Mouse (Mus musculus) liver, adult 2 months (tissue): ENCODE results near the gene Casp9. TPM values are rescaled to one million over a fixed set of nuclear protein-coding genes. Genes with fewer than 3 reads are reported as not detected.

Experiments
- DNase-seq: peaks from one replicate; pipeline ENCODE4 v3.0.0-alpha.2; 2011; ENCODE audit warnings: low read depth, low spot score; ENCODE audit errors: extremely low read depth
- H3K27ac ChIP-seq: fragments of 200-500 bp; replicated peaks from 2 replicates; pipeline ENCODE4 v1.5.1; 2012; ENCODE audit warnings: low read depth, mild to moderate bottlenecking, control low read depth, inconsistent platforms, low read length; ENCODE audit not compliant: insufficient read depth
- H3K27me3 ChIP-seq: fragments of 200-500 bp; 2 replicates; pipeline ENCODE4 v1.6.1; 2012; ENCODE audit warnings: mild to moderate bottlenecking, moderate library complexity, low read length, inconsistent platforms; ENCODE audit not compliant: control insufficient read depth, insufficient read depth
- H3K36me3 ChIP-seq: fragments of 200-500 bp; 2 replicates; pipeline ENCODE4 v1.6.1; 2012; ENCODE audit warnings: low read length, inconsistent platforms; ENCODE audit not compliant: control insufficient read depth, insufficient read depth
- H3K4me1 ChIP-seq: fragments of 200-500 bp; 2 replicates; pipeline ENCODE4 v1.6.1; 2011; ENCODE audit warnings: low read length; ENCODE audit not compliant: control insufficient read depth, insufficient read depth
- H3K4me3 ChIP-seq: fragments of 200-500 bp; 2 replicates; pipeline ENCODE4 v1.5.1; 2011; ENCODE audit warnings: low read depth, mild to moderate bottlenecking, control low read depth, low read length, moderate library complexity; ENCODE audit not compliant: insufficient read depth
- H3K79me2 ChIP-seq: fragments of 200-500 bp; 2 replicates; pipeline ENCODE4 v1.6.1; 2012; ENCODE audit warnings: inconsistent platforms, mild to moderate bottlenecking, low read length, moderate library complexity; ENCODE audit not compliant: control insufficient read depth, insufficient read depth
- H3K9ac ChIP-seq: fragments of 200-500 bp; 2 replicates; pipeline ENCODE4 v1.6.1; 2012; ENCODE audit warnings: low read depth, mild to moderate bottlenecking, control low read depth, inconsistent platforms, low read length
- CTCF ChIP-seq: fragments of 200-500 bp; IDR thresholded peaks from 2 replicates; pipeline ENCODE4 v1.5.1; 2011; ENCODE audit warnings: low read depth, low read length, control low read depth
- POLR2A ChIP-seq: fragments of 200-500 bp; IDR thresholded peaks from 2 replicates; pipeline ENCODE4 v1.6.1; 2011; ENCODE audit warnings: low read length, control low read depth; ENCODE audit not compliant: insufficient read depth; ENCODE audit errors: extremely low read depth
- WGBS: fragments of 180-500 bp; shearing (Covaris S2); methylation state at CpG from one replicate; pipeline ENCODE4 v1.1.7; 2018; 5-methylcytosine and 5-hydroxymethylcytosine counted together
- polyA plus RNA-seq: library from polyadenylated mRNA; depleted of rRNA; stranded (reverse); fragments of >200 nt; gene quantifications from 2 replicates; pipeline ENCODE4 v1.2.3, GENCODE M21; 2012
- total RNA-seq: library from RNA; depleted of rRNA; stranded (reverse); fragments of >200 nt; gene quantifications from 2 replicates; pipeline ENCODE4 v1.2.3, GENCODE M21; 2014

The Casp9 gene
- total and polyA plus RNA-seq, 2 experiments: 8.4 to 10.9 TPM

DNA sequence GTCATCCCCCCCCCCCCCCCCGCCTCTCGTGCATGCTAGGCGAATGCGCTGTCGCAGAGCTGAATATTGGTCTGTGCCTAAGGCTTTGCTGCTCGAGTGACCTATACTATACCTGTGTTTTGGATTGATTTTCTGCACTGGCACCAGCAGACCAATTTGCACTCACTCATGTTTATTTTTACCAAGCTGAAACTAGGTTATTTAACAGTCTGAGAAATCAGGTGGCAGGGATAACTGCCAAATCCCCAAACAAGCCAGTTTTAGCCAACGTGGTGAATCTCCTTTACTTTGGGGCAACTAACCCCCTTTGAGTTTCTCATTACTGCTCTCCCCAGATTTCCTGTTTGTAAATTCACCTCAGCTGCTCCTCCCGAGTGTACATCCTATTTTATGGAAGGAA is 1.5 kb upstream of the Casp9 start:
- Histone ChIP-seq H3K9ac (no peak overlapping the region), H3K4me1 (peaks cover 31% of the 10 kb centered on the region), H3K27ac (peak overlapping the region; percentile 78), H3K36me3 (peaks cover 4% of the 10 kb centered on the region; the same call in 1 of the 2 replicates), H3K27me3 (no peaks in the 10 kb centered on the region), H3K79me2 (peaks cover 9% of the 10 kb centered on the region), H3K4me3 (no peak overlapping the region)
- WGBS: 26% methylated on average over 8 of the region's 8 CpGs
- no peak for TF ChIP-seq POLR2A
- TF ChIP-seq CTCF: no peak
- DNase-seq: peak; percentile 89

DNA sequence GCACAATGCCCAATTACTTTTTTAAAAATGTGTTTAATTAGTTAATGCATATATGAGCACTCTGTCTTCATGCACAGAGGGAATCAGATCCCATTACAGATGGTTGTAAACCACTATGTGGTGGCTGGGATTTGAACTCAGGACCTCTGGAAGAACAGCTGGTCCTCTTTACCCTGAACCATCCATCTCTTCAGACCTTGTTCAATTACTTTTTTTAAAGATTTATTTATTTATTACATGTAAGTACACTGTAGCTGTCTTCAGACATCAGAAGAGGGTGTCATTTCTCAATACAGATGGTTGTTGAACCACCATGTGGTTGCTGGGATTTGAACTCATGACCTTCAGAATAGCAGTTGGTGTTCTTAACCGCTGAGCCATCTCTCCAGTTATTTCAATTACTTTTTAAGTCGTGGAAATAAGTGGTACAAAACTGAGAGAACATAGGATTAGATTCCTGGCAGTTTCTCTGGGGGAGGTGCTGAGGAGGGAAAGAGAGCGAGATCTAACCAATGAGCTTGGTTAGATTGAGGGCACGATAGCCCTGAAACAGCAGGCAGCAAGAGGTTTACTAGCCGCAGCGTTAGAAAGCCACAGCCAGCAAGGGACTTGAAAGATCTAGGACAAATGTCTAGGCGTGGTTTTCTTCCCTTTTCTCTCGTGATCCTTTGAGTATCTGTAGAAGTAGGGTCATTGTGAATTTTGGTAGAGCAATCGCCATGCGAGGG is 694 bp upstream of the Casp9 start:
- peak; percentile 66 for DNase-seq
- Histone ChIP-seq H3K36me3 (peaks cover 8% of the 10 kb centered on the region; the same call in 1 of the 2 replicates), H3K4me1 (peaks cover 31% of the 10 kb centered on the region), H3K4me3 (peak overlapping the region; percentile 26), H3K27me3 (no peaks in the 10 kb centered on the region), H3K9ac (peak overlapping the region; percentile 63), H3K79me2 (peaks cover 12% of the 10 kb centered on the region), H3K27ac (peak overlapping the region; percentile 78)
- no peak for TF ChIP-seq CTCF
- TF ChIP-seq POLR2A: no peak
- WGBS: 8% methylated on average over 10 of the region's 10 CpGs

DNA sequence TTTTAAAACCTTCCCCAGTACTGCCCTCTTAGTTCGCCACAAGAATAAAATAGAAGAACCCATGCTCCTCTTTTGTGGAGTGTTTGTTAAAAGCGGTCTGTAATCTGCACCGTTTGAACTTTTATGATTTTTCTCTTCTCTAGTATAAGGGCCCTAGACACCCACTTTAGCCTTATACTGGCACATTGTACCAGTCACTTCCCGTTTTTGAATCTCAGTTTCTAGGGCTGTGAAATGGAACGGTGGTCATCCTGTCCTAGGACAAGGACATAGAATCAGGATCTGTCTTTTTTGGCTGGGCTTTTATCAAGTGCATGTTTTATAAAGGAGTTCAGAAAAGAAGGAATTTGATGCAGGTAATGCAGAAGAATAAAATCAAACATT is 732 bp downstream of the Casp9 start:
- peaks cover 31% of the 10 kb centered on the region for H3K4me1 ChIP-seq
- WGBS: 2% methylated on average over 5 of the region's 5 CpGs

DNA sequence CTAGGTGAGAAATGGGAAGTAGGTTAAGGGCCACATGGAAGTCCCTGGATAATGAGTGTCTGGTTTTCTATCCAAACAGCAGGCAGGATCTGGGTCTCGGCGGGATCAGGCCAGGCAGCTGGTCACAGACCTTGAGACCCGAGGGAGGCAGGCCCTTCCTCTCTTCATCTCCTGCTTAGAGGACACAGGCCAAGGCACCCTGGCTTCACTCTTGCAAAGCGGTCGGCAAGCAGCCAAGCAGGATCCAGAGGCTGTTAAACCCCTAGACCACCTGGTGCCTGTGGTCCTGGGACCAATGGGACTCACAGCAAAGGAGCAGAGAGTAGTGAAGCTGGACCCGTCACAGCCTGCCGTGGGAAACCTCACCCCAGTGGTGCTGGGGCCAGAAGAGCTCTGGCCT is 2.9 kb downstream of the Casp9 start:
- no peak for DNase-seq
- peaks cover 26% of the 10 kb centered on the region for H3K4me1 ChIP-seq
- 47% methylated on average over 7 of the region's 7 CpGs for WGBS
- peak overlapping the region; percentile 60 for H3K27ac ChIP-seq
- TF ChIP-seq POLR2A (no peak), CTCF (no peak)
- peaks cover 12% of the 10 kb centered on the region for H3K79me2 ChIP-seq
- H3K36me3 ChIP-seq: peaks cover 10% of the 10 kb centered on the region; the same call in 1 of the 2 replicates
- no peak overlapping the region for H3K4me3 ChIP-seq
- H3K27me3 ChIP-seq: no peaks in the 10 kb centered on the region
- peak overlapping the region; percentile 40 for H3K9ac ChIP-seq

More for the DNA sequence above, 732 bp downstream of the Casp9 start:
- Histone ChIP-seq H3K27ac (peak overlapping the region; percentile 85), H3K79me2 (peaks cover 12% of the 10 kb centered on the region), H3K9ac (peak overlapping the region; percentile 80), H3K27me3 (no peaks in the 10 kb centered on the region), H3K4me3 (peak overlapping the region; percentile 96), H3K36me3 (peaks cover 10% of the 10 kb centered on the region; the same call in 1 of the 2 replicates)
- no peak for DNase-seq
- TF ChIP-seq CTCF (no peak), POLR2A (no peak)

DNA sequence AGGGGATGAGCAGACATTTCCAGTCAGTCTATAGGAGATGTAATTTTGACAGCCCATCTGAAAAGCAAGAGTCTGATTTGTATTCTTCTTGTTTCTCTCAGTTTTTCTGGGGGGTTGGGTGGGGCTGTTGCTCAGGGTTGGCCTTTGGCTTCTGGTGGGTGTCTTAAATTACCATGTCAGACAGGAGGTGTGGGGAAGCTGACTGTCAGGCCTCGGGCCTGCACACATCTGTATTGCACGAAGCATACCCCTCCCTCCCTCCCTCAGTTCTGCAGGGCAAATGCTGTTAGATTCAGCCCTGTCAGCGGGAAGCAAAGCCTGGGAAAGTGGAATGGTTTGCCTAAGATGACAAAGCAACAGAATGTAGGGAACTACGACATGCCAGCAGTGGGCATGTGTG is 3.5 kb downstream of the Casp9 start:
- Histone ChIP-seq H3K9ac (no peak overlapping the region), H3K79me2 (peaks cover 12% of the 10 kb centered on the region), H3K4me3 (no peak overlapping the region), H3K27me3 (no peaks in the 10 kb centered on the region), H3K27ac (no peak overlapping the region), H3K4me1 (peaks cover 21% of the 10 kb centered on the region), H3K36me3 (peaks cover 10% of the 10 kb centered on the region; the same call in 1 of the 2 replicates)
- no peak for DNase-seq
- WGBS: 98% methylated on average over 4 of the region's 4 CpGs
- TF ChIP-seq CTCF (no peak), POLR2A (no peak)

DNA sequence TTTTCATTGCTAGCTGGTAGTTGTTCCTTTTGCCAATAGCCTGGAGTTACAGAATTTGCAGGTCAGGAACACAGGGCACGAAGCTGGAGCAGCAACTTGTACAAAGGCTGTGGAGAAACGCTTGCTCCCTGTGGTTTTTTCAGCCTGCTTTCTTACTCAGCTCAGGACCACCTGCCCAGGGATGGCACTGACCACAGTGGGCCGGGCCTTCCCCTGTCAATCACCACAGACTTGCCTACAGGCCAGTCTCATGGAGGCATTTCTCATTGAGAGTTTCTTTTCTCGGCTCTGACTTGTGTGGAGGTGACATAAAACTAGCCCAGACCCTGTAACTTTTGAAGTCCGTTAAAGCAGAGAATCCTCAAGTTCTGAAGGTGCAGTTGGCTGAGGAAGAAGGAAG is 4.1 kb downstream of the Casp9 start:
- peaks cover 19% of the 10 kb centered on the region for H3K4me1 ChIP-seq
- H3K9ac ChIP-seq: no peak overlapping the region
- H3K27ac ChIP-seq: no peak overlapping the region
- no peaks in the 10 kb centered on the region for H3K27me3 ChIP-seq
- H3K79me2 ChIP-seq: peaks cover 12% of the 10 kb centered on the region
- H3K36me3 ChIP-seq: peaks cover 10% of the 10 kb centered on the region; the same call in 1 of the 2 replicates
- WGBS: 91% methylated on average over 5 of the region's 5 CpGs
- TF ChIP-seq CTCF (no peak), POLR2A (no peak)
- H3K4me3 ChIP-seq: no peak overlapping the region
- no peak for DNase-seq
